Mouse (Mus musculus): Measurements from ENCODE around the gene Gpr37l1.

DNA sequence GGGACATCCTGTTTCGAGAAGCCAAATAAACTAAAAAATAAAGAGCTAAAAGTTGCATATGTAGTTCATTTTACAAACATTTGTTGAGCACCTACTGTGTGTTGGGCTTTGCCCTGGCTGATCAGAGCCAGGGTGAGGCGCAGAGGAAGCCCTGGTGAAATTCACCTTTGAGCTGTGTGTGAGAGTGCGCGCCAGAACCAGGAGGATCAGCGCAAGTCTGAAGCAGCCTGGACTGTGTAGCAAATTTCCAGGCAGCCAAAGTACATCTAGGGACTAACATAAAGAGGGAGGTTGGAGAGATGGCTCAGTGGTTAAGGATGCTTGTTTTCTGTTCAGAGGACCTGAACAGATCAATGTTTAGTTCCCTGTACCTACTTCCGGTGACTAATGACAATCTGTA is 5.8 kb upstream of the Gpr37l1 start:
- TF ChIP-seq CTCF (conservative IDR thresholded peaks at IDR 0.05; ENCODE audit: insufficient read depth, insufficient read length, low read depth, low read length) (no peak), POLR2A (IDR thresholded peaks at IDR 0.05; ENCODE audit: low read depth, low read length) (no peak)
